Mouse (Mus musculus): ENCODE measurements at regions not wholly inside any gene's neighbourhood (a gene's known extent, or its start where the extent isn't known, plus 50 kb on each side); places are given as distances from the start of the nearest gene placed in this dataset.

GRCm38 (mm10) chr15:6000816-6001215, 298.8 kb upstream of the Dab2 start:
- in situ Hi-C loops (cut with MboI, MseI) = no loop called here

DNA sequence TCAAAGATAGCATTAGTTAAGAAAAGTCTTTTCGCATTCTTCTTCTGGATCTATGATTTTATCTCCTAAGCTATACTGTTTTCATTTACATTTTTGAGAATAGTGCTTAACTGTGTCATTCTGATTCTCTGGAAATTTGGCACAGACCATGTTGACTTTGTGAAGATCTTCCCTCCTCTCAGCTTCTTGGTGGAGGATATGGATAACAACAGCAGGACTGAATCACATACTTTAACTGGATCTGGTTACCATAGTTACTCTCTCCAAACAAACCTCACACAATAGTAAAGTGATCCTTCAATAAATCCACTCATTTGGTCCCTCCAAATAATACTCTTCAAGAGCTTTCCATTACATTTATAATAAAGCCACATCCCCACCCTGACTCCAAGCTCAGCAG, 298.2 kb upstream of the Dab2 start:
- in situ Hi-C loops (cut with MboI, MseI) = no loop called here

DNA sequence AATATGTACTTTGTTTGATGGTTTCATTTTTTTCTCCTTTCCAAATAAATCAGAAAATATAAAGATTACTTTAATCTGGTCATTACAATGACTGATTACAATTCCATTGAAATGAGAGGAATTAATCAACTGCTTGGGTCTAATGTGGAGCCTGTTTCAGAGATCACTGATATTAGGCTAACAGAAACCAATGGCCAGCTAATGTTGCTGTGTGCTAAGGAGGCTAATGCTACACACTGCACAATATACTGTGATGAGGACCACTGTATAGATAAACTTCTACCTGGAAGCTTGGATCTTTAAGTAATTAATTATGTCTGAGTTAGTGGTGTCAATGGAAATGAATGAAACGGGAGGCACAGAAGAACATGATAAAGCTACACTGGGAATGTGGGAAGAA, 284.6 kb upstream of the Dab2 start:
- in situ Hi-C loops (cut with MboI, MseI) = no loop called here

DNA sequence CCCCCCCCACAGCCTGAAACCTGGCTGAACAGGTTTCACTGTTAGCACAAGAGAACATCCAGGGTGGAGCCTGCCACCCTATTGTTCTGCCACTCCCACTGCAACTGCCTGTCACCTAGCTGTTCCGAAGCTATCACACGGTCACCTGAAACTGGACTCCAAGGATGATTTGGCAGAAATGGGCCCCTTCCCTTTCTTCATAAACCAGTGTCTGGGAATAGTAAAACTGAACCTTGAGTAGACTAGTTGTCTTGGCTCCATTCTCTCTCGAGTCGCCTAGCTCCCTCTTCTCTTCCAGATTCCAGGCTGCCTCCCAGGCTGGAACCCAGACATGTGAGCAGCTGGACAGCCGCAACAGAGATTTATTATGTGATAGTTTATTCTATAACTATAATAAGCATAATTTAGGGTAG, 282.9 kb upstream of the Dab2 start:
- in situ Hi-C loops (cut with MboI, MseI) = no loop called here

DNA sequence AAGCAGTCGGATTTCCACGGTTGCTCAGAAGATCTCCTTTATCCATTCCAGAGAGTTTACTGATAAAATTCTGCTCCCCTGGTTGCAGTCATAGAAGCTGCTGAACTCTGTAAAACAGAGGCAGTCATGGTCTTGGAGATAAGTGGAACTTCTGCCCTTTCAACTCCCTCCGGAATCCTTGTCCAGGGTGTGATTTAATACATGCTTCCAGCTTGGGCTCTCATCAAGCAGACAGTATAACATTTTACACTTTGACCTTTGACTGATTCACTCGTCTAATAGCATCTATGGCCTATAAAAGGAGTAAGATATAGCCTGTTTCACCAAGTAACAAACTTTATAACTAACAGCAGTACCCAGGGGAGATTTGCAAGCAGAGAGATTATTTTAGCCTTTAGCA, 274.0 kb upstream of the Dab2 start:
- in situ Hi-C loops (cut with MboI, MseI) = no loop called here

GRCm38 (mm10) chr15:6029214-6029613, 270.4 kb upstream of the Dab2 start:
- in situ Hi-C loops (cut with MboI, MseI) = no loop called here

GRCm38 (mm10) chr15:6030396-6030795, 269.2 kb upstream of the Dab2 start:
- in situ Hi-C loops (cut with MboI, MseI) = no loop called here

DNA sequence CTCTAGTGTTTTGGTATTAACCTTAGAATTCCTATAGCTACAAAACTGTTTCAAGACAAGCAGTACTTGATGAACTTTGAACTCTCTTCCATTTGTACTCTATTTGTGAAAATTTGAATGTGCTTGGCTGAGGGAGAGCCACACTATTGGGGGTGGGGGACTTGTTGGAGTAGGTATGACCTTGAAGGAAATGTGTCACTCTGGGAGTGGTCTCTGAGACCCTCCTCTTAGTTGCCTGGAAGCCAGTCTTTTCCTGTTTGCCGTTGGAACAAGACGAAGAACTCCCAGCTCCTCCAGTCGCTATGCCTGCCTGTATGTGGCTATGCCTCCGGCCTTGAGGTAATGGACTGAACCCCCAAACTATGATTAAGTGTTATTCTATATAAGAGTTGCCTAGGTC, 265.4 kb upstream of the Dab2 start:
- in situ Hi-C loops (cut with MboI, MseI) = no loop called here

DNA sequence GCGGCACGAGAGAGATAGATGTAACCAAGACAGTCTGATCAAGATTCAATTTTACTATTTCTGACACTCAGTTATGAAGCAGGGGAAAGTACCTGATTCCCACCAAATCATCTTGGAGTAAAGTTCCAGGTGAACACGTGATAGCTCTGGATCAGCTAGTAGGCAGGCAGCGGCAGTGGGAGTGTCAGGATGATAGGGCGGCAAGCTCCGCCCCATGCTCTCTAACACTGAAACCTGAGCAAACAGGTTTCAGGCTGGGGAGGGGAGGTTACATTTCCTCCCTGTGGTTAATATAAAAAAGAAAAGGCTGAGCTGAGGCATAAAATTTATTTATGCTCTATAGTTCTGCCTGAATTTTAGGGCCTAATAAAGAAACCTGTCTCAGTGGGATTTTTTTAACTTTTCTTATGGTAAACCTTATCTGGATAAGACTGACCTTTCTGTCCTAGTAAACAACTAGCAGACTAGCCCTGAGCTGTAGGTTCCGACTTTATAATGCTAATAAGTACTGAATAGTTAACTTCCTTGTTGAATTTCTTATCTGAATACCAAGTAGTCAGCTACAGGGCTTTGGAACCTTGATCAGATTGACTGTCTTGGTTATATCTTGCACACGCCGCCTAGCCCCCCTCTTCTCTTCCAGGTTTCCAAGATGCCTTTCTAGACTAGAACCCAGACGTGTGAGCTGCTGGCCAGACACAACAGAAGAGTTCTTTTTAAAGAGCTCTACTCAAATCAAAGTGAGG, 254.9 kb upstream of the Dab2 start:
- in situ Hi-C loops (cut with MboI, MseI) = loop anchor here (10.0 kb wide), 1 partner anchor 1620 kb away; no protein-coding TSS in a partner anchor

DNA sequence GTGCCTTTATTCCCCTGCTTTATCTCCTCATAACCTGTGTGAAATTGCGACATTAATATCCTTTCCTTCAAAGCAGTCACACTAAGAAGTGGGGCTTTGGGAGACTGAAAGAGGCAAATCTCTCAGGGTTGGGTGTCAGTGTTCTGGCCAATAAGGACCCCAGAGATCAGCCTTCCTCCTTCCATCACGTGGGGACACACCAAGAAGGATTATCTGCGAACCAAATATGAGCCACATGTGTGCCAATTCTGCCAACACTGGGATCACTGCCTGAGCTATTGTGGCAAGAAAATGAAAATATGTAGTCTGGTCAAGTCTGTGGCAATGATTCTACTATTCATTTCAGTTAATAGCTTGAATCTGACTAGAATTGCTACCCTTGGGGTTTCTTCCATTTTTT, 243.9 kb upstream of the Dab2 start:
- in situ Hi-C loops (cut with MboI, MseI) = no loop called here

- in situ Hi-C loops (cut with MboI, MseI) = no loop called here
Observed at GRCm38 (mm10) chr15:6056887-6057626, 242.5 kb upstream of the Dab2 start.

DNA sequence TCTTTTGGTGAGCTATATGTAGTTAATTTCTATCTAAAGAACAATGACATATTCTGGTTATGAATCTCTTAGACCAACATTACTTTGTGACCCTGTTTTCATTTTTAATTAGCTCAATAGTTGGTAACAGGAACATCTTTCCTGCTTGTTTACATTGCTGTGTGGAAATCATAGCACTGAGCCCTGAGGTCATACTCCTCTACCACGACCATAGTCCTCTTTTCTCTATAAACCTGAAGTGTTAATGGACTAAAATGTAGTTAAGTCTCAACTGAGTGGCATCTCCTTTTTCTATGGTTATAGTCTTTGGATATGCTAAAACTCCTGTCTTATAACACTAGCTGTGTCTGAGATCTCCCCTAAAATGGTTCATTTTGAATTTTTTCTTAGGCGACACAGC, 240.2 kb upstream of the Dab2 start:
- in situ Hi-C loops (cut with MboI, MseI) = no loop called here

GRCm38 (mm10) chr15:6059790-6060189, 239.8 kb upstream of the Dab2 start:
- in situ Hi-C loops (cut with MboI, MseI) = no loop called here

DNA sequence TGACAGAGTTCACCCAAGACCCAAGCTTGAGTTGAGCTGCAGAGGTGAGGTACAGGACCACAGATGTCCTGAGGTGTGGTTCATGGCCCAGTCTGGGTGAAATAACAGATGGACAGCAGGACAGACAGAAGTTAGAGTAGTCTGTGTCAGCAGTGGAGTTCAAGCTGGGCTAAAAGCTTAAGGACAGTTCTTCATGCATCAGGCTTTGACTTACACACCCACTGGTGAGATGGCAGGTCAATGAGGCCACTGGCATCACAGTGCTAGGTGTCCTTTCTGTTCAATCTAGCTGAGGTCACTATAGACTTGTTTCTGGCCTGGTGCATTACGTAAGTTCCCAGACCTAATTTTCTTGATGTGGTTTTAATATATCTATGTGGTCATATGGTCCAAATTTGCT, 238.9 kb upstream of the Dab2 start:
- in situ Hi-C loops (cut with MboI, MseI) = no loop called here

DNA sequence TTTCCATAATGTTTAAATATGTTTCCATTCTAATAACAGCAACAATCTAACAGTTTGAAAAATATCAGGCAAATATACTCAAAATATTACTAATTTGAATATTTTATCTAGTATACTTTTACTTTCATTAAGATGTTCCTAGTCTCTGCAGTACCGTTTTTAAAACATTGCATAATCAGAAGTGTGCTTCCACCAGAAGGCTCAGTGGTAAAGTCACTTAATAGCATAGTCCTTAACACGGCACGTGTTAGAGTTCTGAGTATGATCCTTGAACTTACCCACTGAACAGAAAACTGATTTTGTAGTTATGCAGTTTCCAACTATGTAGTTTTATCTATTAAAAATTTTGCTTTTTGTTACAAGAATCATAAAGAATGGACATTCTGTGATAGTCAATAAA, 234.5 kb upstream of the Dab2 start:
- in situ Hi-C loops (cut with MboI, MseI) = no loop called here

DNA sequence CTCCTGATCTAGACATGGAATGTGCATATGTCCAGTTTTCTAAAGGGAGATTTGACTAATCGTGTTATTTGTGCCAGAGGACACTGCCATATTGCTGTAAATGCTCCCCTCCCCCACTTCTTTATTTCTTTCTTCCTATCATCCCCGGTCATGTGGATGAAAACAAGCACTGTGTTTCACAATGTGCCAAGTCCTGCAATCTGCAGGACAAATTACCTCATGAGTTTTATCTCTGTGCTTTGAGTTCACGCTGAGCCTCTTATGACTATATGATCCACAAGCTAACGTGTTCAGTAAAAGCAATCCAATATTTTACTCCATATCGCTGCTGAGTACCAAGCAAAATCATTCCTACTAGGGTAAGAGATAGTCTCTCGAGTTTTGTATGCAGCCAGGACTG, 232.2 kb upstream of the Dab2 start:
- in situ Hi-C loops (cut with MboI, MseI) = no loop called here

DNA sequence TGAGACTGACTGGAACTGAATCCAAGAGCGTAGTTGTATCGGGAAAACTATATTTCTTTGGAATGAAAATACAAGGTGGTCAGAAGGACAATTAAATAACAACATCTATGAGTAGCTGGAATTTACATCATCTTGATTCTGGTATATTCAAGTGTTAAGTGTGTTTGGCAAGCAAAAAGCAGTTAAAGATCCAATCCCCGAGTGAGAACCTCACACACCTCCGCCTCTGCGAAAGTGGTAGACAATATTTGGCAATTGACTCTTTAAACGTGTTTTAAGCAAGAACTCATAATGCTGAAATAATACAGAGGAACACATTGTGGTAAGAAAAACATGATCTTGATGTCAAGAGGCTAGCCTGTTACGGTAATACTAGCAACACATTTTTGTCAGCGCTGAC, 231.2 kb upstream of the Dab2 start:
- in situ Hi-C loops (cut with MboI, MseI) = no loop called here

DNA sequence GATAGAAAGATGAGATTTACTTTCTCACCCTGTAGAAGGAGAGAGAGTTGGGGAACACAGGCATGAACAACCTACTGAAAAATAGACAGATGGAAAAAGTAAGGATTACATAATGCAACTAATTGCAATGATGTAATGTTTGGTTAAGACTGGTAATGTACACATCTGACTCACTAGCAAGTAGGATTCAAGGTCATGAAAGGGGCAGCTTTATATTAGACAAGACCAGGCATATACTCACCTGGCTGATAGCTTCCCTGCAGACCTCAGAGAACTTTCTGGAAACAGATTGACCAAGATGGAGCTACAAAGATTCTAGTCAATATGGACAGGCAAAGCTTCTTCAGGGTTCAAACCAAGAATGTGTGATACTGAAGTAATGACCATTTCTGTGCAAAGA, 227.7 kb upstream of the Dab2 start:
- in situ Hi-C loops (cut with MboI, MseI) = no loop called here

DNA sequence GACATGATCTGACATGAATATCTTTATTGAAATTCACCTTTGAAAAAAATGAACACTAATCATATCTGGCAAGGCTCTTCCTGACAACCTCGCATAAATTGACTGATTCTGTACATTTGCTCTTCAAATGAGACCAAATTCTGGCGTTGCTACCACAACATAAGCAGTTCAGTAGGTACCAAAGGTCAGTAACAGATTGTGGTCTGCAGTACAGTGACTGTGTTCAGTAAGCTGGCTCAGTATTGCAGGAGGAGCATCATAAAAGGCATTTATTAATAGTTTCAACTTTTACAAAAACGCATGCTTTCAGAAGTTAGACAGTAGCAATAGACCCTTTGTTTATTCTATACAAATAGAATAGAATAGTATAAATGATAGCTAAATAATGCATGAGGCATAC, 226.7 kb upstream of the Dab2 start:
- in situ Hi-C loops (cut with MboI, MseI) = no loop called here

DNA sequence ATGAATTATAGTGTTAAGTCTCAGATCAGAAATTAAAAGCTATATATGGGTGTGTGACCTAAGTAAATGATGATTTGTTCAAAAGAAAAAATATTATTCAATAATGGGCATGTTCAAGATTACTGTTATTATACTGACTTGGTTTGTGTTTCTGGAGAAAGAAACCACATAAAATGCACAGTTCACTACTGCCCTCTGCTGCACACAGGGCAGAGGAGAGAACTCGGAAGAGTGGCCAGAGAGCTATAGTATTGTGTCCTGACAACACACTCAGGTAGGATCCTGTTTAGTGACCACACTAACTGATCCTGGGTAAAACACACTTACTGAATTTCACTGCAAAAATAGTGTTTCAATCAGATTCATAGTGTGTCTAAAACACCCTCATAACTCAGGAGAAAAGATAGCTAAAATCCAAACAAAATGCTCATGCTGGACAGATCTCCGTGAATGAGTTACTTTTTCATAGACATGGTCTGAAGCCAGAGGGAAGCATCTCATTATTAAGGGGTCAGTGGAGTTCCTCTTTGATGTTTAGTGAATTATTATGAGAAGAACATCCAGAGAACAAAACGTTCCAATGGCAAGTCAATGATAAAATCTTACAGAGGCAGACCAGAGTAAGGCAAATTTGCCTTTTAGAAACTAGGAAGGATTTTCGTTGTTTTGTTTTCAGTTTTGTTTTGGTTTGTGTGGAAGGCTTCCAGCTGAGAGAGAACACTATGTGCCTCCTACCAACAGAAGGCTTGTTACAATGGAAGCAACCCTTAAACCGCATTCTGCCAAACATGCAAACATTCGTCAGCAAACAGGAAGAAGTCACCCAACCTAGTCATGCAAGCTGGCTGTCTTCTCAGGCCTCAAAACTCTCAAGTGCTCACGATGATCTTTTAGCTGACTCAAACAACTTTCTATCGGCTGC, 218.6 kb upstream of the Dab2 start:
- in situ Hi-C loops (cut with MboI, MseI) = loop anchor here (5.0 kb wide), 1 partner anchor 844 kb away; no protein-coding TSS in a partner anchor

- in situ Hi-C loops (cut with MboI, MseI) = no loop called here
Observed at GRCm38 (mm10) chr15:6087208-6087607, 212.4 kb upstream of the Dab2 start.

- in situ Hi-C loops (cut with MboI, MseI) = no loop called here
Observed at GRCm38 (mm10) chr15:6088498-6088897, 211.1 kb upstream of the Dab2 start.

Data from T-helper 1 cell (primary cell).